Mouse (Mus musculus) liver, embryonic 11.5 days (tissue): ENCODE data around the gene Wdpcp. TPM values are rescaled to one million over a fixed set of nuclear protein-coding genes. Genes with fewer than 3 reads are reported as not detected.

Experiments used
- ATAC-seq: fragments of 200-750 bp; cut with Nextera tagmentation; replicated peaks from 2 replicates; pipeline ENCODE4 v1.8.0; 2017; ENCODE audit warnings: moderate number of reproducible peaks, mild to moderate bottlenecking, moderate TSS enrichment, moderate library complexity; ENCODE audit not compliant: low FRiP score
- DNase-seq: peaks from one replicate; pipeline ENCODE4 v3.0.0-alpha.2; 2017; ENCODE audit warnings: low spot score
- H3K27ac ChIP-seq: fragments of 300-500 bp; sonication (generic); 2 replicates; pipeline ENCODE4 v1.5.1; 2014; ENCODE audit warnings: mild to moderate bottlenecking, low read depth, low read length, control low read depth
- H3K27me3 ChIP-seq: fragments of 300-500 bp; sonication (generic); replicated peaks from 2 replicates; pipeline ENCODE4 v1.6.1; 2014; ENCODE audit warnings: low read length, mixed read lengths; ENCODE audit not compliant: control insufficient read depth, insufficient read depth
- H3K36me3 ChIP-seq: fragments of 300-500 bp; sonication (generic); 2 replicates; pipeline ENCODE4 v1.6.1; 2014; ENCODE audit warnings: mild to moderate bottlenecking, low read length, moderate library complexity, mixed read lengths; ENCODE audit not compliant: control insufficient read depth, insufficient read depth
- H3K4me1 ChIP-seq: fragments of 300-500 bp; sonication (generic); replicated peaks from 2 replicates; pipeline ENCODE4 v1.6.1; 2014; ENCODE audit warnings: low read length, mixed read lengths; ENCODE audit not compliant: control insufficient read depth, insufficient read depth
- H3K4me2 ChIP-seq: fragments of 300-500 bp; sonication (generic); 2 replicates; pipeline ENCODE4 v1.6.1; 2014; ENCODE audit warnings: mild to moderate bottlenecking, control low read depth, moderate library complexity
- H3K4me3 ChIP-seq: fragments of 300-500 bp; sonication (generic); 2 replicates; pipeline ENCODE4 v1.5.1; 2014; ENCODE audit warnings: low read depth, low read length, control low read depth
- H3K9ac ChIP-seq: fragments of 300-500 bp; sonication (generic); 2 replicates; pipeline ENCODE4 v1.6.1; 2014; ENCODE audit warnings: low read depth, low read length, control low read depth
- H3K9me3 ChIP-seq: fragments of 300-500 bp; sonication (generic); 2 replicates; pipeline ENCODE4 v1.6.1; 2016; ENCODE audit warnings: low read length, inconsistent platforms, mixed read lengths; ENCODE audit not compliant: control insufficient read depth
- WGBS: fragments of 180-500 bp; shearing (Covaris S2); extraction: QIAGEN DNeasy Blood & Tissue Kit; methylation state at CpG from one replicate; pipeline ENCODE4 v1.1.7; 2014; 5-methylcytosine and 5-hydroxymethylcytosine counted together
- polyA plus RNA-seq: library from polyadenylated mRNA; unstranded; fragments of >200 nt; fragmentation: Nextera tagmentation; extraction: Ambion mirVana; gene quantifications from 2 replicates; pipeline ENCODE4 v1.2.1, GENCODE M21; 2014

Wdpcp gene
- polyA plus RNA-seq, 1 experiment from 2014 or later: 3.7 TPM

DNA sequence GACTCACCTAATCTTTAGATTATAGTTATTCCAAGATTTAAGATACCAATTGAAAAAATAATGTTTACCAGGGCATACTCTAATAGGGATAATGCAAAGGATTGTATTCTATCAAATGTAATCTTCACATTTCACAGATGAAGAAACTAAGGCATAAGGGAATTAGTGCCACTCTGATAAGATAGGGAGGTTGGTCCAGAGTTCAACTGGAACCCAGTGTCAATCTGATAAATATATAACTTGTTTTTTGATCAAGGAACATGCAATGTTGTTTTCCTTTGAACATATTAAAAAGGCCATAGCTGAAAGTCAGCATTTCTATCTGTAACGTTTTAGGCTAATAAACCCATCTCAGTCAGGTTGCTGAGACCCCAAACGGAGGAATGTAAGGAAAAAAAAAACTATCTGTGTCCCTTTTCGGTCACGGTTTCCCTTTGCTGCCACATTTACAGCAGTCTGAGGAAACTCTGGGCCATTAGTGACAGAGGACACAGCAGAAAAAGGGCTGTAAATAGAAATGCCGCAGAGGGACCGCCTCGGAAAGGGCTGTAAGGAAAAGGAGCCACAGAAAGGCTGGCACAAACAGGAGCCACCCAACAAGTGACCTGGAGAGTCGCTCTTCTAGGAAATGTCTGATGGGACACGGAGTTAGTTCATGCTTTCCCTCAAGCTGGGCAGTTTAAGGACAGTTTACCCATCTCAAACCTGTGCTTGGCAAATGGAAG lies 7.2 kb upstream of the Wdpcp start:
- 89% methylated on average over 9 of the region's 9 CpGs for WGBS
- Histone ChIP-seq H3K9ac (no peak overlapping the region), H3K27ac (no peak overlapping the region), H3K36me3 (peaks cover 7% of the 10 kb centered on the region; the same call in 1 of the 2 replicates), H3K4me3 (no peak overlapping the region), H3K9me3 (no peaks in the 10 kb centered on the region), H3K4me2 (no peak overlapping the region), H3K27me3 (no peaks in the 10 kb centered on the region), H3K4me1 (peaks cover 5% of the 10 kb centered on the region; the same call in 1 of the 2 replicates)
- DNase-seq (no peak), ATAC-seq (no peak)

DNA sequence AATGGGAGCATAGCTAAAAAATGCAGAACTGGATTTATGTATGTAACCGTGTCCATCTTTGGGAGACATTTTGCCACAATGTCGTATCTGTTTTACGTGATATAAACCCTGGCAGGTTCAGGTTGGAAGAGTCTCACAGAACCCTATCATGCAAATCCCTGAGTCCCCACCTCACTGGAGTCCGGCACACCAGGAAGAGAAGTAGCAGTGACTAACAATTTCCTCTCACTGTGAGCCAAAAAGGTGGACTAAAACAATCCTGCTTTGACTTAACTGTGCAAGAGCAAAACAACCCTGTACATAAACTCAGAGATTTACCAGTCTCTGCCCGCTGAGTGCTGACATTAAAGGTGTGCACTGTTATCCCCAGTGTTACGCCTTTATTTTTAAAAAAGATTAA lies 5.1 kb upstream of the Wdpcp start:
- Histone ChIP-seq H3K4me1 (peaks cover 9% of the 10 kb centered on the region), H3K9ac (no peak overlapping the region), H3K4me3 (no peak overlapping the region), H3K27me3 (no peaks in the 10 kb centered on the region), H3K9me3 (no peaks in the 10 kb centered on the region), H3K27ac (no peak overlapping the region), H3K4me2 (no peak overlapping the region), H3K36me3 (peaks cover 7% of the 10 kb centered on the region; the same call in 1 of the 2 replicates)
- WGBS: 93% methylated on average over 6 of the region's 6 CpGs
- DNase-seq (no peak), ATAC-seq (no peak)

DNA sequence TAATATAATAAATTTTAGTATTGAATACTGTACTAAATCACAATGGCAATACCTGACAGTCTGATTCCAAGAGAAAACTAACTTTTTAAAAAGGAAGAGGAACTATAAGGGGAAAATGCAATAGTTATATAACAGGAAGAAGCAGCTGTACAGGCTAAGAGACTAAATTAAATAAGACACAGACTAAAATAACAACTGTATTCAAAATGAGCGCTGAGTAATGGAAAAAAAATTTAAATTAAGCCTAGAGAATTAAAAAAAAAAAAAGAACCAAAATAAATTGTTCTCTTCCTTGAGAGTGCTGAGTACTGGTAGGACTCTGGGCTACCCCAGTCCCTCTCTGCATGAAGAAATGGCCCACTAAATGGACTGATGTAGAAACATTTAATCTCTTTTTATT lies 4.3 kb upstream of the Wdpcp start:
- Histone ChIP-seq H3K27ac (no peak overlapping the region), H3K9ac (no peak overlapping the region), H3K36me3 (peaks cover 6% of the 10 kb centered on the region; the same call in 1 of the 2 replicates), H3K4me1 (peaks cover 9% of the 10 kb centered on the region), H3K4me3 (no peak overlapping the region), H3K9me3 (no peaks in the 10 kb centered on the region), H3K4me2 (no peak overlapping the region), H3K27me3 (no peaks in the 10 kb centered on the region)
- DNase-seq: no peak
- 95% methylated on average over 1 of the region's 1 CpGs for WGBS
- no peak for ATAC-seq

DNA sequence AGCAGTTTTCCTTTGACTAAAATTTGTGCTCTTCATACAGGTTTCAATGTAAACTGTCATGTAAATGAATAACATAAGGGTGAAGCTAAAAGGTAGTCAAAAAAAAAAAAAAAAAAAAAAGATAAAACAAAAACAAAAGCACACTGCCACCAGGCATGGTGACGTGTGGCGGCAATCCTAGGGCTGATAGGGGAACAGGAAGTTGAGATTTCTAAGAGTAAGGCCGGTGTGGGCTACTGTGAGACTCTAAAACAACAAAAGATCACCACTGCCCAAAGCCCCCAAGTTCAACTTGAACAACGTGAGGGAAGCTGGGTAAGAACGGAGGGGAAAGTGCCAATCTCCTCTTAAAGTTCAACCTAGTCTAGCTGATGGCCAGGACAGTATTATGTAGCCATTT lies 3.0 kb upstream of the Wdpcp start:
- DNase-seq (no peak), ATAC-seq (no peak)
- Histone ChIP-seq H3K36me3 (peaks cover 4% of the 10 kb centered on the region; the same call in 1 of the 2 replicates), H3K27me3 (no peaks in the 10 kb centered on the region), H3K4me3 (no peak overlapping the region), H3K27ac (no peak overlapping the region), H3K4me1 (peaks cover 9% of the 10 kb centered on the region), H3K4me2 (peak overlapping the region; percentile 1; the same call in 1 of the 2 replicates), H3K9me3 (no peaks in the 10 kb centered on the region), H3K9ac (no peak overlapping the region)
- 47% methylated on average over 5 of the region's 5 CpGs for WGBS

DNA sequence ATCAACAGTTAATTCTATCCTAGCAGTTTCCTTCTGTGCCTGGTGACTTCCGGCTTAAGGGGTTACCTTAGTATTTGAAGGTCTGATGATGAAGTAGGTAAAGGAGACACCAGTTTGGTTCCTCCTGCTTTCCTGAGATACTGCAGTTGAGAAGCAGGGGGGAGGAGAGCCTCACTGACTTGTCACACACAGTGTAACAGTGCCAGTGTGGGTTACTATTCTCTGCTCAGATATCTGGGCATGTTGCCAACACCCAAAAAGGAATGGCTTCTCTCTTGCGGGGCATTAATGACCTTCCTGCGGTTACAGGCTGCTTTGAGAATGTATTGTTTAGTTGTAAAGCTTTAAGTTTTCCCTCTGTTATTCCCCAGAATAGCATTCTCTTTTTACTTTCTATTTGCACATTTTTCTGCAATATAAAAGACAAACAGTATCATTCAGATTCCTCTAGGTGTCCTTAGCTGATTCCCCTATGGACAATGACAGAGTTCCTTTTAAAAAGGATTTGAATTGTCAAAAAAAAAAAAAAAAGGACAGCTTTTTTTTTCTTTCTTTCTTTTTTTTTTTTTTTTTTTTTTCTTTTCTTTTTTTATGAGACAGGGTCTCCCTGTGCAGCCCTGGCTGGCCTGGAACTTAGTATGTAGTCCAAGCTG lies 2.5 kb upstream of the Wdpcp start:
- Histone ChIP-seq H3K27me3 (no peaks in the 10 kb centered on the region), H3K4me2 (peak overlapping the region; percentile 1; the same call in 1 of the 2 replicates), H3K9ac (no peak overlapping the region), H3K9me3 (no peaks in the 10 kb centered on the region), H3K27ac (no peak overlapping the region), H3K36me3 (peaks cover 4% of the 10 kb centered on the region; the same call in 1 of the 2 replicates), H3K4me1 (peaks cover 9% of the 10 kb centered on the region), H3K4me3 (no peak overlapping the region)
- no peak for DNase-seq
- WGBS: 61% methylated on average over 3 of the region's 3 CpGs
- no peak for ATAC-seq

DNA sequence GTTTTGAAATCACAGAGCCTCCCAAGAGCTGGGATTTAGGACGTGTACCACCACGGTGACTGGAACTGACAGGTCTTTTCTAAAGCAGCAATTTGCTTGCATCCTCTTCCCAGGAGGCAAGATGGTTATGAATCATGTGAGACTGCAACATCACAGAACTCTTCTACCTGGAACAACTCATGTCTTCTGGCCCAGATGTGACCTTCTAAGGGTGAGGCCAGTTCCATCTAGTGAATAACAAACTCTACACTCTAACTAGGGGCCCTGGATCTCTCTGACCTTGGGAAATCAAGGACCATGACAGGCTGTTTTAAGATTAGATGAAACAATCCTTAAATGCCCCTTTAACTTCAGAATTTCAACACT lies 1.9 kb upstream of the Wdpcp start:
- H3K27ac ChIP-seq: no peak overlapping the region
- 75% methylated on average over 2 of the region's 2 CpGs for WGBS
- no peak for ATAC-seq
- peaks cover 4% of the 10 kb centered on the region; the same call in 1 of the 2 replicates for H3K36me3 ChIP-seq
- peak overlapping the region; percentile 18; the same call in 1 of the 2 replicates for H3K4me2 ChIP-seq
- DNase-seq: no peak
- no peaks in the 10 kb centered on the region for H3K27me3 ChIP-seq
- no peaks in the 10 kb centered on the region for H3K9me3 ChIP-seq
- H3K9ac ChIP-seq: no peak overlapping the region
- H3K4me1 ChIP-seq: peaks cover 9% of the 10 kb centered on the region
- H3K4me3 ChIP-seq: no peak overlapping the region

DNA sequence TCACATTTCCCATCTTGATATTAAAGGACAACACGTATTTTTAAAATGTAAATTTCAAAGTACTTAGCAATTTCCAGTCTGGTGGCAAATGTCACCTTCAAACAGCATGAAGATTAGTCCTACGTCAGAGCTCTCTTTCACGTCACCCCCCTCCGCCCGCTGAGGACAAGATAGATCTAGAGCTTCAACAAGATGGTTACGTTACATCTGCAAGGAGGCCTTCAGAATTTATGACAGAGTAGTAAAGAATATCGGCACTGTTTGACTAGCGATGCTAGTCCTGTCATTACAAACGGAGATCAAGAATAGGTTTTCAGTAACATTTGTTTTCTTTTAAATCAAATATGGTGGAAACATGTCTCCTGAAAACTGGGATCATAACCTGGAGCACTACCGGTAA lies 1.1 kb upstream of the Wdpcp start:
- H3K9ac ChIP-seq: peak overlapping the region; percentile 79
- peak overlapping the region; percentile 84 for H3K4me3 ChIP-seq
- peaks cover 9% of the 10 kb centered on the region for H3K4me1 ChIP-seq
- H3K36me3 ChIP-seq: peaks cover 4% of the 10 kb centered on the region; the same call in 1 of the 2 replicates
- no peaks in the 10 kb centered on the region for H3K9me3 ChIP-seq
- DNase-seq (no peak), ATAC-seq (no peak)
- peak overlapping the region; percentile 83 for H3K4me2 ChIP-seq
- WGBS: 10% methylated on average over 10 of the region's 10 CpGs
- no peaks in the 10 kb centered on the region for H3K27me3 ChIP-seq
- H3K27ac ChIP-seq: no peak overlapping the region

DNA sequence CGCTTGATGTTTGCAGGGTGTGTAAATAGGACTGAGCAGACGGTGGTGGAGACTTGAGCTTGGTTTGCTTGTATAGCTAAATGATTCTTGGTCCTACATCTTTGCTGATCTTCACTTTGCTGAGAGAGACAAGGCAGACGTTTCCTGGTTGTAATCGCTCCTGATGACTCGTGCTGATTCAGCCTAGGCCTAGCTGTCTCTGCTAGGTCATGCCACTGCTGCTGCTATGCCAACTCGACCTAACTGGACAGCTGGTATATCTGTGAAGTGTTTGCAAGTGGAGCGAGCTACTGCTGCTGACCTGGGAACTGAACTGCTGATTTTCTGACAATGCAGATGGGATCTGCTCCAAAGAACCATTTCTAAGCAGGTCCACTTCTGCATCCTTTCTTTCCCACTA lies 9.4 kb downstream of the Wdpcp start:
- WGBS: 59% methylated on average over 7 of the region's 7 CpGs
- no peak overlapping the region for H3K4me2 ChIP-seq
- DNase-seq: no peak
- no peak for ATAC-seq
- H3K9me3 ChIP-seq: no peaks in the 10 kb centered on the region
- H3K27me3 ChIP-seq: no peaks in the 10 kb centered on the region
- no peak overlapping the region for H3K27ac ChIP-seq
- no peak overlapping the region for H3K9ac ChIP-seq
- H3K36me3 ChIP-seq: no peaks in the 10 kb centered on the region
- H3K4me1 ChIP-seq: no peaks in the 10 kb centered on the region
- H3K4me3 ChIP-seq: no peak overlapping the region

DNA sequence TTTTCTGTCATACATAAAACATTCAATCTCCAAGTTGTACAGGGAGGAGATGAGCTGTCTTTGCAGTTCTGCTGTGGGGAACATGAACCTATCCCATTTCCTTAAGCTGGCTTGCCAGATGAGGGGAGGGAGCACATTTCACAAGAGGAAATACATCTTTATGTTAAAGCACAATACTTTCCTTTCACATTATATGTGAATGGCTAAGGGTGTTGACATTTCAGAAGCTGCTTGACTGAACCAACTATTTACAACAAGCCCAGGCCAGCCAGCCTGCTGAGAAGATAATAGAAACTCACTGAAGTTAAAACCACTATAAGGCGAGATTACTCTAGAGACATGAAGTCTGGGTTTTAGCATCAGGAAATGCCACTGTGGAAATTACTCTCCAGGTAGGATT lies 11.3 kb downstream of the Wdpcp start:
- ATAC-seq (no peak), DNase-seq (no peak)
- Histone ChIP-seq H3K9me3 (no peaks in the 10 kb centered on the region), H3K4me3 (no peak overlapping the region), H3K27ac (no peak overlapping the region), H3K36me3 (no peaks in the 10 kb centered on the region), H3K27me3 (no peaks in the 10 kb centered on the region), H3K4me2 (no peak overlapping the region), H3K4me1 (no peaks in the 10 kb centered on the region), H3K9ac (no peak overlapping the region)
- WGBS: 66% methylated on average over 1 of the region's 1 CpGs
